Mouse (Mus musculus): ENCODE results near the gene Dhx38. TPM values are rescaled to one million over a fixed set of nuclear protein-coding genes. Genes with fewer than 3 reads are reported as not detected.

The Dhx38 gene
- polyA plus RNA-seq, 1 experiment, result 19.3 TPM

- Histone ChIP-seq H3K36me3 (ENCODE audit: control insufficient read depth, insufficient read depth) (no peaks in the 10 kb centered on the region), H3K4me3 (no peak overlapping the region), H3K79me2 (ENCODE audit: control insufficient read depth, insufficient read depth) (no peaks in the 10 kb centered on the region), H3ac (ENCODE audit: control insufficient read depth, insufficient read length) (no peak overlapping the region), H3K27me3 (ENCODE audit: control insufficient read depth, insufficient read depth, insufficient read length) (peaks cover 24% of the 10 kb centered on the region), H3K4me2 (ENCODE audit: low read depth) (no peak overlapping the region)
- TF ChIP-seq E2F4 (IDR thresholded peaks at IDR 0.05; ENCODE audit: insufficient read depth), result no peak
These were observed 23.5 kb downstream of the Dhx38 start for GRCm38 (mm10) chr8:109542165-109542564.

GRCm38 (mm10) chr8:109536703-109537102, 29.0 kb downstream of the Dhx38 start:
- Histone ChIP-seq H3K36me3 (ENCODE audit: control insufficient read depth, insufficient read depth) (no peaks in the 10 kb centered on the region), H3K4me3 (no peak overlapping the region), H3K4me2 (ENCODE audit: low read depth) (no peak overlapping the region), H3ac (ENCODE audit: control insufficient read depth, insufficient read length) (no peak overlapping the region), H3K27me3 (ENCODE audit: control insufficient read depth, insufficient read depth, insufficient read length) (peaks cover 28% of the 10 kb centered on the region), H3K79me2 (ENCODE audit: control insufficient read depth, insufficient read depth) (no peaks in the 10 kb centered on the region)
- TF ChIP-seq CEBPB (IDR thresholded peaks at IDR 0.05; ENCODE audit: insufficient read depth, poor library complexity, severe bottlenecking) (no peak), USF1 (IDR thresholded peaks at IDR 0.05; ENCODE audit: low read depth) (no peak), POLR2A (IDR thresholded peaks at IDR 0.05; ENCODE audit: insufficient read length, low read depth) (no peak), TCF12 (IDR thresholded peaks at IDR 0.05; ENCODE audit: insufficient read depth, poor library complexity, severe bottlenecking) (no peak), MAX (IDR thresholded peaks at IDR 0.05; ENCODE audit: low read depth) (no peak), TCF3 (IDR thresholded peaks at IDR 0.05; ENCODE audit: insufficient read length, low read depth) (no peak), REST (IDR thresholded peaks at IDR 0.05; ENCODE audit: insufficient read depth, insufficient read length) (no peak), POLR2AphosphoS2 (IDR thresholded peaks at IDR 0.05; ENCODE audit: insufficient read length, low read depth) (no peak), E2F4 (IDR thresholded peaks at IDR 0.05; ENCODE audit: insufficient read depth) (no peak), MYOG (IDR thresholded peaks at IDR 0.05; ENCODE audit: control insufficient read depth in 1 of 3, insufficient read depth in 1 of 3, insufficient read length in 2 of 3, low read depth in 2 of 3) (no peak), MYOD1 (IDR thresholded peaks at IDR 0.05; ENCODE audit: control insufficient read depth in 1 of 3, insufficient read length in 2 of 3, low read depth in 2 of 3) (no peak), SRF (IDR thresholded peaks at IDR 0.05; ENCODE audit: control insufficient read depth, insufficient read length, low read depth) (no peak)

- TF ChIP-seq POLR2AphosphoS2 (IDR thresholded peaks at IDR 0.05; ENCODE audit: insufficient read length, low read depth) (no peak), CEBPB (IDR thresholded peaks at IDR 0.05; ENCODE audit: insufficient read depth, poor library complexity, severe bottlenecking) (no peak), MYOG (IDR thresholded peaks at IDR 0.05; ENCODE audit: control insufficient read depth in 1 of 3, insufficient read depth in 1 of 3, insufficient read length in 2 of 3, low read depth in 2 of 3) (no peak), TCF3 (IDR thresholded peaks at IDR 0.05; ENCODE audit: insufficient read length, low read depth) (no peak), MYOD1 (IDR thresholded peaks at IDR 0.05; ENCODE audit: control insufficient read depth in 1 of 3, insufficient read length in 2 of 3, low read depth in 2 of 3) (no peak), MAX (IDR thresholded peaks at IDR 0.05; ENCODE audit: low read depth) (no peak), USF1 (IDR thresholded peaks at IDR 0.05; ENCODE audit: low read depth) (no peak), POLR2A (IDR thresholded peaks at IDR 0.05; ENCODE audit: insufficient read length, low read depth) (no peak), E2F4 (IDR thresholded peaks at IDR 0.05; ENCODE audit: insufficient read depth) (no peak), SRF (IDR thresholded peaks at IDR 0.05; ENCODE audit: control insufficient read depth, insufficient read length, low read depth) (no peak), TCF12 (IDR thresholded peaks at IDR 0.05; ENCODE audit: insufficient read depth, poor library complexity, severe bottlenecking) (no peak), REST (IDR thresholded peaks at IDR 0.05; ENCODE audit: insufficient read depth, insufficient read length) (no peak)
- peaks cover 35% of the 10 kb centered on the region for H3K27me3 ChIP-seq (ENCODE audit: control insufficient read depth, insufficient read depth, insufficient read length)
- no peak overlapping the region for H3ac ChIP-seq (ENCODE audit: control insufficient read depth, insufficient read length)
- H3K4me3 ChIP-seq, result no peak overlapping the region
- no peaks in the 10 kb centered on the region for H3K36me3 ChIP-seq (ENCODE audit: control insufficient read depth, insufficient read depth)
- H3K79me2 ChIP-seq (ENCODE audit: control insufficient read depth, insufficient read depth), result no peaks in the 10 kb centered on the region
- no peak overlapping the region for H3K4me2 ChIP-seq (ENCODE audit: low read depth)
These were observed 30.3 kb downstream of the Dhx38 start for GRCm38 (mm10) chr8:109535140-109535990.

- no peak for TF ChIP-seq SRF (IDR thresholded peaks at IDR 0.05; ENCODE audit: control insufficient read depth, insufficient read length, low read depth)
- no peak for TF ChIP-seq REST (IDR thresholded peaks at IDR 0.05; ENCODE audit: insufficient read depth, insufficient read length)
- TF ChIP-seq POLR2A (IDR thresholded peaks at IDR 0.05; ENCODE audit: insufficient read length, low read depth), result no peak
- TF ChIP-seq TCF12 (IDR thresholded peaks at IDR 0.05; ENCODE audit: insufficient read depth, poor library complexity, severe bottlenecking), result no peak
- no peak for TF ChIP-seq USF1 (IDR thresholded peaks at IDR 0.05; ENCODE audit: low read depth)
- TF ChIP-seq CEBPB (IDR thresholded peaks at IDR 0.05; ENCODE audit: insufficient read depth, poor library complexity, severe bottlenecking), result no peak
- TF ChIP-seq TCF3 (IDR thresholded peaks at IDR 0.05; ENCODE audit: insufficient read length, low read depth), result no peak
- no peak for TF ChIP-seq E2F4 (IDR thresholded peaks at IDR 0.05; ENCODE audit: insufficient read depth)
- no peak for TF ChIP-seq POLR2AphosphoS2 (IDR thresholded peaks at IDR 0.05; ENCODE audit: insufficient read length, low read depth)
- no peak for TF ChIP-seq MYOD1 (IDR thresholded peaks at IDR 0.05; ENCODE audit: control insufficient read depth in 1 of 3, insufficient read length in 2 of 3, low read depth in 2 of 3)
- no peak for TF ChIP-seq MYOG (IDR thresholded peaks at IDR 0.05; ENCODE audit: control insufficient read depth in 1 of 3, insufficient read depth in 1 of 3, insufficient read length in 2 of 3, low read depth in 2 of 3)
- no peak for TF ChIP-seq MAX (IDR thresholded peaks at IDR 0.05; ENCODE audit: low read depth)
- no peak overlapping the region for H3K4me2 ChIP-seq (ENCODE audit: low read depth)
- no peaks in the 10 kb centered on the region for H3K79me2 ChIP-seq (ENCODE audit: control insufficient read depth, insufficient read depth)
- no peak overlapping the region for H3ac ChIP-seq (ENCODE audit: control insufficient read depth, insufficient read length)
- peaks cover 29% of the 10 kb centered on the region for H3K27me3 ChIP-seq (ENCODE audit: control insufficient read depth, insufficient read depth, insufficient read length)
- H3K36me3 ChIP-seq (ENCODE audit: control insufficient read depth, insufficient read depth), result no peaks in the 10 kb centered on the region
- H3K4me3 ChIP-seq, result no peak overlapping the region
These were observed 41.7 kb downstream of the Dhx38 start for GRCm38 (mm10) chr8:109524008-109524407.
